ENCODE assay signal across 17 mouse cellular contexts in the genomic region with DNA sequence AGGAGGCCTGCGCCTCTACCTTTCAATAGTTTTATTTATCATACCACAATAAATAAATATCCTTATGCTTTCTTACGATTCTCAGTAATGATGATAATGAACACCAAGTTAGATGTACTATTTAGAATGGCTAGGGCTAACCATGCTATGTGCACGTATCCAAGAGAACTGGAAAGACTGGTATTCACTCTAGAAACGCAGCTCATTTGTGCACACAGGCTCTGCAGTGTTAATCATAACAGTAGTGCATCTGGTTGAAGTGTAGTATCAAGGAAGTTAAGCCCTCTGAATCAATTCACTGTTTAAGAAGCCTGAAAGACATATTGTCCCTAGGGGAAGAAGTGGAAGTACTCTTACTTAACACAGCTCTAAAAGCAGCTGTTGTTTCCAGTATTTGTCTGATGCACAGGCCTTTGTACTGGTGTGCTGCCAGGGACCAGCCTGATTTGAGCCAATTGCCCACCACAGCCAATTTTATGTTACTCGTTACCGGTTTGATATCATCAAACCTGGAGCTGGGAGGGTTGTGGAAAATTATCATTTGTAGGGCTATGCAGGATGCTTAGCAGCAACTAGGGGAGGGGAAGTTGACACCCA.
DNase-seq lines count a peak whose midpoint lies in the region; ATAC-seq and TF ChIP-seq lines count a peak whose summit lies in the region.
"Had no signal": no experiment of that assay in that cellular context is flagged by ENCODE, and none has a peak within 500 bp of the region (broad histone marks: within the 10 kb centered on the region; RNA-seq: fewer than 3 reads in every experiment).

No protein-coding gene starts in this region.

- no peak overlapping the region for H3K9ac ChIP-seq in forebrain, embryonic 13.5 days
- no peak overlapping the region for H3K9ac ChIP-seq in kidney, embryonic 16.5 days (replicated peaks; ENCODE audit: low read length)
- H3K9ac ChIP-seq in midbrain, embryonic 15.5 days = no peak overlapping the region
- H3K9ac ChIP-seq in midbrain, postnatal 0 days (replicated peaks; ENCODE audit: low read length, poor library complexity, severe bottlenecking) = no peak overlapping the region
- H3K9ac ChIP-seq: hindbrain, embryonic 15.5 days; stomach, embryonic 15.5 days had no signal

- no peak overlapping the region for H3K27ac ChIP-seq in forebrain, embryonic 13.5 days
- H3K27ac ChIP-seq in forebrain, embryonic 10.5 days = no peak overlapping the region
- no peak overlapping the region for H3K27ac ChIP-seq in kidney, adult 2 months (ENCODE audit: insufficient read depth, low read depth, low read length)
- H3K27ac ChIP-seq in kidney, embryonic 16.5 days (ENCODE audit: low read length) = no peak overlapping the region
- H3K27ac ChIP-seq in midbrain, embryonic 15.5 days = 0 out of 2 replicates have a peak overlapping the region, but pooled peaks have one; percentile 25
- H3K27ac ChIP-seq in midbrain, embryonic 10.5 days (replicated peaks) = no peak overlapping the region
- H3K27ac ChIP-seq in midbrain, postnatal 0 days (ENCODE audit: low read depth, low read length) = no peak overlapping the region
- H3K27ac ChIP-seq: hindbrain, embryonic 15.5 days; layer of hippocampus, adult 2 months; stomach, embryonic 15.5 days had no signal

- 0 out of 2 replicates have a peak, but pooled peaks have one; percentile 13 for ATAC-seq in forebrain, embryonic 13.5 days
- no peak for ATAC-seq in kidney, embryonic 16.5 days (ENCODE audit: low FRiP score, low TSS enrichment)
- ATAC-seq in midbrain, embryonic 15.5 days (replicated peaks) = no peak
- ATAC-seq in midbrain, postnatal 0 days (ENCODE audit: low FRiP score) = no peak

- H3K4me1 ChIP-seq in forebrain, embryonic 13.5 days = peaks cover 11% of the 10 kb centered on the region
- H3K4me1 ChIP-seq in forebrain, embryonic 10.5 days = peaks cover 17% of the 10 kb centered on the region
- no peaks in the 10 kb centered on the region for H3K4me1 ChIP-seq in kidney, adult 2 months (ENCODE audit: control insufficient read depth, insufficient read depth, low read length)
- H3K4me1 ChIP-seq in kidney, embryonic 16.5 days (ENCODE audit: insufficient read depth, low read length) = peaks cover 9% of the 10 kb centered on the region
- H3K4me1 ChIP-seq in midbrain, embryonic 15.5 days = peaks cover 2% of the 10 kb centered on the region
- H3K4me1 ChIP-seq in midbrain, embryonic 10.5 days = peaks cover 15% of the 10 kb centered on the region
- peaks cover 2% of the 10 kb centered on the region; the same call in 1 of the 2 replicates for H3K4me1 ChIP-seq in midbrain, postnatal 0 days (ENCODE audit: insufficient read depth, low read length)
- H3K4me1 ChIP-seq: stomach, embryonic 15.5 days had no signal

- no peak overlapping the region for H3K4me2 ChIP-seq in forebrain, embryonic 13.5 days
- H3K4me2 ChIP-seq in kidney, embryonic 16.5 days (replicated peaks; ENCODE audit: low read depth, low read length) = no peak overlapping the region
- H3K4me2 ChIP-seq in midbrain, embryonic 15.5 days = no peak overlapping the region
- no peak overlapping the region for H3K4me2 ChIP-seq in midbrain, postnatal 0 days (ENCODE audit: low read depth, low read length, poor library complexity, severe bottlenecking)
- H3K4me2 ChIP-seq: hindbrain, embryonic 15.5 days; stomach, embryonic 15.5 days had no signal

- no peak overlapping the region for H3K4me3 ChIP-seq in forebrain, embryonic 13.5 days
- H3K4me3 ChIP-seq in forebrain, embryonic 10.5 days = no peak overlapping the region
- H3K4me3 ChIP-seq in kidney, adult 2 months (ENCODE audit: insufficient read depth, low read depth, low read length) = no peak overlapping the region
- H3K4me3 ChIP-seq in kidney, embryonic 16.5 days (ENCODE audit: low read length) = no peak overlapping the region
- no peak overlapping the region for H3K4me3 ChIP-seq in midbrain, embryonic 15.5 days
- H3K4me3 ChIP-seq in midbrain, embryonic 10.5 days = no peak overlapping the region
- no peak overlapping the region for H3K4me3 ChIP-seq in midbrain, postnatal 0 days (ENCODE audit: low read depth, low read length)
- H3K4me3 ChIP-seq: erythroblast, embryonic 14.5 days; hindbrain, embryonic 15.5 days; layer of hippocampus, adult 2 months; stomach, embryonic 15.5 days had no signal

- H3K27me3 ChIP-seq in forebrain, embryonic 13.5 days = no peaks in the 10 kb centered on the region
- no peaks in the 10 kb centered on the region for H3K27me3 ChIP-seq in forebrain, embryonic 10.5 days (ENCODE audit: poor library complexity, severe bottlenecking)
- no peaks in the 10 kb centered on the region for H3K27me3 ChIP-seq in kidney, adult 2 months (replicated peaks; ENCODE audit: control insufficient read depth, insufficient read depth, low read length)
- no peaks in the 10 kb centered on the region for H3K27me3 ChIP-seq in kidney, embryonic 16.5 days (ENCODE audit: insufficient read depth, low read length)
- no peaks in the 10 kb centered on the region for H3K27me3 ChIP-seq in midbrain, embryonic 15.5 days (replicated peaks)
- no peaks in the 10 kb centered on the region for H3K27me3 ChIP-seq in midbrain, embryonic 10.5 days (ENCODE audit: low read depth, poor library complexity, severe bottlenecking)
- no peaks in the 10 kb centered on the region for H3K27me3 ChIP-seq in midbrain, postnatal 0 days (ENCODE audit: insufficient read depth, low read length)
- H3K27me3 ChIP-seq: hindbrain, embryonic 15.5 days; stomach, embryonic 15.5 days had no signal

- 57% methylated on average over 6 of the region's 6 CpGs for WGBS in forebrain, embryonic 13.5 days
- WGBS in forebrain, embryonic 10.5 days = 79% methylated on average over 6 of the region's 6 CpGs
- WGBS in kidney, adult 2 months = 77% methylated on average over 6 of the region's 6 CpGs
- WGBS in kidney, embryonic 16.5 days = 80% methylated on average over 6 of the region's 6 CpGs
- 73% methylated on average over 6 of the region's 6 CpGs for WGBS in midbrain, embryonic 15.5 days
- 91% methylated on average over 6 of the region's 6 CpGs for WGBS in midbrain, embryonic 10.5 days
- WGBS in midbrain, postnatal 0 days = 69% methylated on average over 6 of the region's 6 CpGs

- H3K9me3 ChIP-seq in forebrain, embryonic 13.5 days (replicated peaks) = no peaks in the 10 kb centered on the region
- H3K9me3 ChIP-seq in forebrain, embryonic 10.5 days = no peaks in the 10 kb centered on the region
- no peaks in the 10 kb centered on the region for H3K9me3 ChIP-seq in kidney, embryonic 16.5 days (ENCODE audit: low read length)
- no peaks in the 10 kb centered on the region for H3K9me3 ChIP-seq in midbrain, embryonic 15.5 days
- H3K9me3 ChIP-seq in midbrain, embryonic 10.5 days (replicated peaks) = no peaks in the 10 kb centered on the region
- no peaks in the 10 kb centered on the region for H3K9me3 ChIP-seq in midbrain, postnatal 0 days (ENCODE audit: low read length)
- H3K9me3 ChIP-seq: hindbrain, embryonic 15.5 days; stomach, embryonic 15.5 days had no signal

- DNase-seq in forebrain, embryonic 10.5 days (ENCODE audit: extremely low spot score, low spot score) = no peak
- peak; percentile 70 for DNase-seq in kidney, adult 2 months
- DNase-seq in midbrain, embryonic 10.5 days (ENCODE audit: low spot score) = no peak
- DNase-seq in midbrain, postnatal 0 days (ENCODE audit: low spot score) = peak; percentile 29
- no peak for DNase-seq in right cerebral cortex, postnatal 25 days
- DNase-seq: adrenal gland, postnatal 36 days; B cell, adult 2 months; liver; right cerebral cortex, postnatal 4 days; thymus, postnatal 4 days had no signal

- no peaks in the 10 kb centered on the region for H3K36me3 ChIP-seq in forebrain, embryonic 13.5 days (ENCODE audit: poor library complexity, severe bottlenecking)
- H3K36me3 ChIP-seq in forebrain, embryonic 10.5 days (replicated peaks) = no peaks in the 10 kb centered on the region
- H3K36me3 ChIP-seq in kidney, adult 2 months (ENCODE audit: control insufficient read depth, insufficient read depth, low read length) = no peaks in the 10 kb centered on the region
- H3K36me3 ChIP-seq in kidney, embryonic 16.5 days (ENCODE audit: insufficient read depth, low read length) = no peaks in the 10 kb centered on the region
- no peaks in the 10 kb centered on the region for H3K36me3 ChIP-seq in midbrain, embryonic 15.5 days (replicated peaks)
- H3K36me3 ChIP-seq in midbrain, embryonic 10.5 days = no peaks in the 10 kb centered on the region
- H3K36me3 ChIP-seq in midbrain, postnatal 0 days (ENCODE audit: insufficient read depth, low read length) = no peaks in the 10 kb centered on the region
- H3K36me3 ChIP-seq: hindbrain, embryonic 15.5 days; stomach, embryonic 15.5 days had no signal

- TF ChIP-seq CTCF in kidney, adult 2 months (conservative IDR thresholded peaks at IDR 0.05; ENCODE audit: insufficient read depth, insufficient read length, low read depth, low read length) = no peak
- no peak for TF ChIP-seq CTCF in midbrain, postnatal 0 days (IDR thresholded peaks at IDR 0.05)

- TF ChIP-seq POLR2A in kidney, adult 2 months (IDR thresholded peaks at IDR 0.05; ENCODE audit: low read depth, low read length) = no peak

Comparison
In these comparisons a context has a peak if more than half of its experiments do, and no peak if none do; other contexts are left out.
1. DNase-seq: peak in kidney, adult 2 months (single experiment) and midbrain, postnatal 0 days (single experiment); none in forebrain, embryonic 10.5 days (single experiment), midbrain, embryonic 10.5 days (single experiment) and right cerebral cortex, postnatal 25 days (single experiment).